Mouse (Mus musculus) heart, embryonic 16.5 days (tissue): ENCODE measurements around the gene Ccdc90b. TPM values are rescaled to one million over a fixed set of nuclear protein-coding genes. Genes with fewer than 3 reads are reported as not detected.

ENCODE experiments used
- ATAC-seq: fragments of 200-750 bp; cut with Nextera tagmentation; replicated peaks from 2 replicates; pipeline ENCODE4 v1.8.0; 2017; ENCODE audit warnings: moderate number of reproducible peaks; ENCODE audit not compliant: insufficient read depth, low FRiP score; ENCODE audit errors: extremely low read depth
- H3K27ac ChIP-seq: fragments of 300-500 bp; sonication (generic); 2 replicates; pipeline ENCODE4 v1.5.1; 2014; ENCODE audit warnings: mild to moderate bottlenecking, low read length, control low read depth, moderate library complexity
- H3K27me3 ChIP-seq: fragments of 300-500 bp; sonication (generic); 2 replicates; pipeline ENCODE4 v1.6.1; 2014; ENCODE audit warnings: low read length, mixed read lengths; ENCODE audit not compliant: control insufficient read depth, insufficient read depth
- H3K36me3 ChIP-seq: fragments of 300-500 bp; sonication (generic); 2 replicates; pipeline ENCODE4 v1.6.1; 2014; ENCODE audit not compliant: control insufficient read depth, insufficient read depth
- H3K4me1 ChIP-seq: fragments of 300-500 bp; sonication (generic); 2 replicates; pipeline ENCODE4 v1.6.1; 2014; ENCODE audit warnings: low read length, mixed read lengths; ENCODE audit not compliant: control insufficient read depth, insufficient read depth
- H3K4me2 ChIP-seq: fragments of 300-500 bp; sonication (generic); 2 replicates; pipeline ENCODE4 v1.6.1; 2014; ENCODE audit warnings: low read depth, mild to moderate bottlenecking, control low read depth, low read length
- H3K4me3 ChIP-seq: fragments of 300-500 bp; sonication (generic); 2 replicates; pipeline ENCODE4 v1.5.1; 2014; ENCODE audit warnings: mild to moderate bottlenecking, control low read depth, low read length
- H3K9ac ChIP-seq: fragments of 300-500 bp; sonication (generic); 2 replicates; pipeline ENCODE4 v1.6.1; 2014; ENCODE audit warnings: low read length, control low read depth
- H3K9me3 ChIP-seq: fragments of 300-500 bp; sonication (generic); replicated peaks from 2 replicates; pipeline ENCODE4 v1.6.1; 2016; ENCODE audit warnings: low read length; ENCODE audit not compliant: control insufficient read depth
- WGBS: fragments of 180-500 bp; shearing (Covaris S2); extraction: QIAGEN DNeasy Blood & Tissue Kit; methylation state at CpG from one replicate; pipeline ENCODE4 v1.1.7; 2014; 5-methylcytosine and 5-hydroxymethylcytosine counted together
- polyA plus RNA-seq: library from polyadenylated mRNA; unstranded; fragments of >200 nt; fragmentation: Nextera tagmentation; extraction: Ambion mirVana; gene quantifications from 2 replicates; pipeline ENCODE4 v1.2.1, GENCODE M21; 2015

Ccdc90b gene
- polyA plus RNA-seq: 45.8 and 53.2 TPM in 2 replicates

DNA sequence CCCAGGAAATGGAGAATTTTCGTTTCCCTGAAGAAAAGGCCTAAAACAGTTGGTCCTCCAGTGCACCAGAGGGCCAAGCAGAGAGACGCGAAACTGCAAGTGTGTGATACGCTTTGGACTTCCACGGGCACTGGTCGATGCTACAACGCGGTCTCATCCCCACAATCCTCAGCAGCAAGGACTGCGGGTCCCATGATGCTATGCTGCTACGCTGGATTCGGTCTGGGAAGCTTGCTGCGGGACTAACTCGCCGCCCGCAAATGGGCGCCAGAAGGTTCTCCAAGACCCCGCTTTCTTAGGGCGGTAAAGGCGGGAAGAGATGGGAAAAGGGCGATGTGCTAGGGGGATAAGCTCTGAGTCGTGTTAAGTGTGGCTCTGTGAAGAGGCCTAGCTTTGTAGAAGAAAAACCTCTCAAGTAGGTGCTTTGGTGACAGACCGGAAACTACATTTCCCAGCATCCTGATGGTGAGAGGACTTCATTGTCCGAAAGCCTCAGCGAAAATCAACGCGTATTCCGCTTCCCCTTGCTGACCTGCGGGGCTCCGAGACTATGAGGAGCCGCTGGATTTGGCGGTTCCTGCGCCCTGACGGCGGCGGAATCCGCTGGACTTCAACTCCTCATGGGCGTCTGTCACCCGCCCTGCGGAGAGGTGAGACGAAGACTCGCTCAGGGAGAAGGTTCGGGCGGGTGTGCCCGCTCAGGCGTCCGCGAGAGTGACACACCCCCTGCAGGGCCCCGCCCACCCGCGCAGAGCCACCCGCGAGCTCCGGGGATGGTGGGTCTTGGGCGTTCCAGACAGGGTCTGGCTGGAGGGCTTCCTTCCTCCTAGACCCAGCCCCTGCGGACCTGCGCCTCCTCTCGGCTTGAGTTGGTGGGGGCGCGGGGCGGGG, at the start of gene Ccdc90b:
TSS of gene Ccdc90b (plus strand) at position 164 of the 891 bp plus-strand sequence.
- H3K4me1 ChIP-seq: peaks cover 4% of the 10 kb centered on the region
- under 1% methylated on average over 60 of the region's 60 CpGs for WGBS
- H3K36me3 ChIP-seq: peaks cover 3% of the 10 kb centered on the region; the same call in 1 of the 2 replicates
- no peaks in the 10 kb centered on the region for H3K27me3 ChIP-seq
- peak within 1 kb of the TSS; percentile 87 for H3K9ac ChIP-seq
- peak; percentile 98 for ATAC-seq
- peak within 1 kb of the TSS; percentile 98 for H3K4me3 ChIP-seq
- no peaks in the 10 kb centered on the region for H3K9me3 ChIP-seq
- peak within 1 kb of the TSS; percentile 78 for H3K4me2 ChIP-seq
- peak within 1 kb of the TSS; percentile 99 for H3K27ac ChIP-seq

DNA sequence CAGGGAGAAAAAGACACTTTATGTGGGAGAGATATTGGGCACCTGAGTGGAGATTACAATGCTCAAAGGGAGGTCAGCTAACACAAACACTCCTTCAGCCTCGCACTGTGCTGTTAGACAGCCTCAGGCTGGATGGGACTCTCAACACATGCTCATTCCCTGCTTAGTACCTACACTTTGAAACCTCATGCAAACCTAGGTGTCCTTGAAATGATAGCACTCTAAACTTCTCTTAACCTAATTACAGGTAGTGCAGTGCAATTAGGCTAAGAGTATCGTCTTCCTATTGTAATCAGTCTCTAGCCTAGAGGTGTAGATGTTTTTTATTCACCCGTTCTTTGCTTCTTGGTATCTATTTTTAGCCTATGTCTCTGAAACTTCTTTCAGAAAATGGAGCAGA, 40.6 kb upstream of the Ccdc90b start:
- H3K4me2 ChIP-seq: no peak overlapping the region
- H3K4me1 ChIP-seq: no peaks in the 10 kb centered on the region
- H3K9ac ChIP-seq: no peak overlapping the region
- 62% methylated on average over 3 of the region's 3 CpGs for WGBS
- H3K4me3 ChIP-seq: no peak overlapping the region
- no peaks in the 10 kb centered on the region for H3K36me3 ChIP-seq
- no peaks in the 10 kb centered on the region for H3K9me3 ChIP-seq
- no peak overlapping the region for H3K27ac ChIP-seq
- no peaks in the 10 kb centered on the region for H3K27me3 ChIP-seq
- no peak for ATAC-seq

DNA sequence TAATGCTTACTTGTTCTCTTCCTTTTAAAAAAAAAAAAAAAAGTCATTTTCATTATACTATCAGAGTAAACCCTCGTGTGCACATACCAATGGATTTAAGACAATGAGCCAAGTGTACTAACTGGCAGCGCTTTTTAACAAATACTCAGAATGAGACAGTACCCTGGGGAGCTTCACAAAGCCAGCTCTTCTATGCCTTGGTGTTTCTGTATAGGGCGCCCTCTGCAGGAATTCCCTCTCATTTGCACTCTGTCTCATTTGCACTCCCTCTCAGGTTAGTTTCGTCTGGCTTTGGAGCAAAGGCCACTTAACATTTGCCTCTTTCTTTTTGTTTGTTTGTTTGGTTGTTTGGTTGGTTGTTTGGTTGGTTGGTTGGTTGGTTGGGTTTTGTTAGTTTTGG, 40.1 kb upstream of the Ccdc90b start:
- Histone ChIP-seq H3K27me3 (no peaks in the 10 kb centered on the region), H3K4me2 (no peak overlapping the region), H3K36me3 (no peaks in the 10 kb centered on the region), H3K27ac (no peak overlapping the region), H3K9ac (no peak overlapping the region), H3K4me3 (no peak overlapping the region), H3K4me1 (no peaks in the 10 kb centered on the region), H3K9me3 (no peaks in the 10 kb centered on the region)
- 43% methylated on average over 4 of the region's 4 CpGs for WGBS
- no peak for ATAC-seq

DNA sequence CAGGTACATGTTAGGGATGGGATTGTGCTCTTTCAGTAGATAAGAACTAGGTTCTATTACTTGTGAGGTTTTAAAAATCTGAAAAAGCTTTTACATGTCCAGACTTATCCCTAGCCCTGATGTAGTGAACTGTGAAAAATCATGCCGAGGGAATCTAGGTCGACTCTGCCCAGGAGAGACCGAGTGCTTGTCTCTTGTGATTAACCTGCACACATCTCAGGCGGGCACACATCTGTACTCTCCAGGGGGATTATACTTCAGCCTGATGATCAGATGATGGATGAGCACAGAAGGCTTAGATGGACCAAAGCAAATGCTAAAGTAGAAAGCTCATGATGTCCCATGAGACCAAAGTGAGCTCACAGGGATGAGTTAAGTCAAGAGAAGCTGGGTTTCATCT, 31.7 kb upstream of the Ccdc90b start:
- no peaks in the 10 kb centered on the region for H3K36me3 ChIP-seq
- no peaks in the 10 kb centered on the region for H3K4me1 ChIP-seq
- H3K4me3 ChIP-seq: no peak overlapping the region
- ATAC-seq: no peak
- no peak overlapping the region for H3K9ac ChIP-seq
- H3K4me2 ChIP-seq: no peak overlapping the region
- 83% methylated on average over 4 of the region's 4 CpGs for WGBS
- H3K9me3 ChIP-seq: no peaks in the 10 kb centered on the region
- H3K27me3 ChIP-seq: no peaks in the 10 kb centered on the region
- no peak overlapping the region for H3K27ac ChIP-seq

DNA sequence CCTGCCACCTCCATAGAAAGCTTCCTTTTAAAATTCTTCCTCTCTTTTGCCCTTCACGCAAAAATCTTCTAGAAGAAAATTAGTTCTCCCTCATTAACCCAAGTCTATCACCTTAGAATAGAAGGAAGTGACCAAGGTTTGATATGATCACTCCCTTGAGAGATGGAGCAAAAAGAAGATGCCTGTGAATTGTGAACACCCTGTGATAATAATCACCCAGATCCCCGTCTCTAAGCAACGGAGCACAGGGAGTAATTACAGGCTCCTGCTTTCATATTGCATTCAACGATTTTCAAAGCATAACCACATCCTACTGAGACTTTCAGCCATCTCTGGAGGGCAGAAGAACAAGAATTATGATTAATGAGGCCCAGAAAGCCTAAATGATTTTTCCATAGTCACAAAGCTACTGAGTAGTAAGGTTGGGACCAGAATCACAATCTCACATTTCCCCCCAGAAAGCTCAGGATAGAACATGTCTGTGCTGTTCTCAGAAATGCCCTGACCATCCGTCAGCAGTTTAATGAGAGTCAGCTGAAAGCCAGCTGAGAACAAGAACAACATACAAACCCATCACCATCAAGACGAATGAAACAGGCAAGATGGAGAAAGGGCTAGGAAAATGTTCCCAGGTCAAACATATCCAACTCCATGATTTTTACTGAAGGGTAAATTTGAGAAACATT, 28.5 kb upstream of the Ccdc90b start:
- ATAC-seq: no peak
- 66% methylated on average over 6 of the region's 6 CpGs for WGBS
- no peaks in the 10 kb centered on the region for H3K4me1 ChIP-seq

DNA sequence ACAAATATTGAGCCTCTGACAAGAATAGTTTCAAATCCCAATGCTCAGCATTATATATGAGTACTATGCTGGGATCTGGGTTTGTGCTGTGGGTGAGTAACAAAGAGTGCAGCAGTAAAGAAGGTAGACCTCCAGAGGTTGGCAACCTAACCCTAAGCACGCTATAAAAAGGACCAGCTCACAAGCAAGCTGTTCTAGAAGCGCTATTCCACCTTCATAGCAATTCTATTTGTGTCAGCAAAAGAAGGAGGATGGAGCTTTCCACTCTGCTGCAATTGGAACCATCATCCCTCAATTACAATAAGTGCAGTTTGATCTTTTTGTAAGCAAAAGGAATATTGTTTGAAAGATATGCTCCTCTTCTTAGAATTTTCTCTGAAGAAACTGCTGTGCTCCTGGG, 14.2 kb upstream of the Ccdc90b start:
- H3K9ac ChIP-seq: no peak overlapping the region
- no peaks in the 10 kb centered on the region for H3K4me1 ChIP-seq
- H3K36me3 ChIP-seq: no peaks in the 10 kb centered on the region
- ATAC-seq: no peak
- no peaks in the 10 kb centered on the region for H3K27me3 ChIP-seq
- 74% methylated on average over 2 of the region's 2 CpGs for WGBS
- no peaks in the 10 kb centered on the region for H3K9me3 ChIP-seq
- H3K4me3 ChIP-seq: no peak overlapping the region
- H3K4me2 ChIP-seq: no peak overlapping the region
- H3K27ac ChIP-seq: no peak overlapping the region

More for the DNA sequence above, 28.5 kb upstream of the Ccdc90b start:
- H3K9me3 ChIP-seq: no peaks in the 10 kb centered on the region
- no peaks in the 10 kb centered on the region for H3K36me3 ChIP-seq
- H3K4me3 ChIP-seq: no peak overlapping the region
- no peak overlapping the region for H3K27ac ChIP-seq
- H3K27me3 ChIP-seq: no peaks in the 10 kb centered on the region
- H3K9ac ChIP-seq: no peak overlapping the region
- H3K4me2 ChIP-seq: no peak overlapping the region

DNA sequence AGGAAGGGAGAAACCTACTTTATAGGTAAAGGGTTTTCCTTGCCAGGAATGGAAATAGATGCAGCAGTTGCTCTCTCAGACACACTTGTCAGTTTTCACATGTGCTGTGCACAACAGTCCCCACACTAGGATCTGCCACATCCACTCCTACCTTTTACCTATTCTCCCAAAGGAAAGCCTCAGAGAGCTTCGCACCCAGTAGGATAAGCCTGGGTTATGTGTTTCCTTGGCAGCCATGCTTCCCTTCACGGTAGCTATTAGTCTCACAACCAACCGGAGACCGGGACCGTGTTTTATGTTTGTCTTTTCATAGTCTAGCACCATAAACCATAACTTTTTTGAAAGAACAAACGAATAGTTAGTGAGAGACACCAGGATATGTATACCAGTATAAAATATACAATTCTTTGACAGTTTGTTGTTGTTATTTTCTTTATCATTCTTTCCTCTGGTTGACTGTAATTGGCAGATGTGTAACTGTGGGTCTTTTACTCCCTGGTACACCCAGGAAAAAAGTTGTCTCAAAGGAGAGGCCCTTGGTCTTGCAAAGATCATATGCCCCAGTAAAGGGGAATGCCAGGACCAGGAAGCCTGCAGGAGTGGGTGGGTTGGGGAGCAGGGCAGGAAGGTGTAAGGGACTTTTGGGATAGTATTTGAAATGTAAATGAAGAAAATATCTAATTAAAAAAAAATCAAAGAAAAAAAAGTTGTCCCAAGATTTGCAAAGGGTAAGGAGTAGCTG, 10.5 kb upstream of the Ccdc90b start:
- no peak overlapping the region for H3K4me3 ChIP-seq
- no peak overlapping the region for H3K4me2 ChIP-seq
- H3K4me1 ChIP-seq: no peaks in the 10 kb centered on the region
- WGBS: 82% methylated on average over 6 of the region's 6 CpGs
- H3K27me3 ChIP-seq: no peaks in the 10 kb centered on the region
- no peaks in the 10 kb centered on the region for H3K9me3 ChIP-seq
- H3K27ac ChIP-seq: no peak overlapping the region
- no peak overlapping the region for H3K9ac ChIP-seq
- ATAC-seq: no peak
- no peaks in the 10 kb centered on the region for H3K36me3 ChIP-seq

DNA sequence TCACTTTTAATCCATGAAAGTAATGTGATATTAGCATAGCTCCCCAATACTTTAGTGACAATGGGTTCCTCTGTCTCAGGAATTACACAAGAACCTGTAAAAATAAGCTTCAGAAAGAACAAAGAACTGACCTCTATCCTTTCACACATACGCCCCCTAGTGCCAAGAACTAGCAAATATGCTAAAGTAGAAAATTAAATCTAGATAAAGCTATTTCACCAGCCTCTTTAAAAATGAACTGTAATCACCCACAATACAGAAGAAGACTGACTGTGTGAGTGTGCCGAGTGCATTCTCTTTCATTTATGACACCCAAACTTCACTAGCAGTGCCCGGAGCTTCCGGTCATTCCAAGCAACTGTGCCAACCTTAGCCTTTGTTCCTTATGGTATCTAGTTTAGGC, 10.0 kb upstream of the Ccdc90b start:
- Histone ChIP-seq H3K9ac (no peak overlapping the region), H3K4me2 (no peak overlapping the region), H3K27ac (no peak overlapping the region), H3K4me3 (no peak overlapping the region), H3K36me3 (no peaks in the 10 kb centered on the region), H3K27me3 (no peaks in the 10 kb centered on the region), H3K9me3 (no peaks in the 10 kb centered on the region), H3K4me1 (no peaks in the 10 kb centered on the region)
- no peak for ATAC-seq
- 51% methylated on average over 4 of the region's 4 CpGs for WGBS
